Mouse (Mus musculus) megakaryocyte, adult 5-6 weeks (primary cell): Measurements from ENCODE around the gene Stac3. TPM values are rescaled to one million over a fixed set of nuclear protein-coding genes. Genes with fewer than 3 reads are reported as not detected.

Experiments
- ATAC-seq: 2 replicates; pipeline ENCODE4 v1.8.0; 2016; ENCODE audit warnings: mild to moderate bottlenecking, inconsistent platforms; ENCODE audit not compliant: poor library complexity, severe bottlenecking
- total RNA-seq, 2 experiments: library from RNA; stranded (forward) in 1 of 2; stranded (reverse) in 1 of 2; fragments of 153-499, 151-499 nt in 1 of 2; fragments of 221-1000, 200-1000 nt in 1 of 2; gene quantifications; 2 replicates each; pipeline versions ENCODE4 v1.2.3 to v1.2.4; 2015 to 2017

The Stac3 gene
- total RNA-seq, 2 experiments from 2014 or later: 0.40 to 1.2 TPM

GRCm38 (mm10) chr10:127557397-127557796 lies 55.9 kb downstream of the Stac3 start:
- no peak for ATAC-seq

Other genes with a start within 250 kb of the Stac3 start
- gene Kif5a, start 238.3 kb upstream of the Stac3 start, total RNA-seq (2015): 0.85 and 0.93 TPM in 2 replicates
- 0.70 and 0.94 TPM in 2 replicates for gene Kif5a, start 238.3 kb upstream of the Stac3 start, total RNA-seq (2017)
- gene Dctn2, start 235.3 kb upstream of the Stac3 start, total RNA-seq (2015): 78.9 and 82.6 TPM in 2 replicates
- gene Dctn2, start 235.3 kb upstream of the Stac3 start, total RNA-seq (2017): 90.1 and 96.4 TPM in 2 replicates
- gene Mbd6, start 212.7 kb upstream of the Stac3 start, total RNA-seq (2015): 40.4 and 48.4 TPM in 2 replicates
- 5.6 and 8.9 TPM in 2 replicates for gene Mbd6, start 212.7 kb upstream of the Stac3 start, total RNA-seq (2017)
- 38.4 and 47.8 TPM in 2 replicates for gene Mars, start 189.9 kb upstream of the Stac3 start, total RNA-seq (2015)
- gene Mars, start 189.9 kb upstream of the Stac3 start, total RNA-seq (2017): 80.3 and 95.2 TPM in 2 replicates
- 135 and 138 TPM in 2 replicates for gene Arhgap9, start 179.7 kb upstream of the Stac3 start, total RNA-seq (2015)
- gene Arhgap9, start 179.7 kb upstream of the Stac3 start, total RNA-seq (2017): 96.8 and 108 TPM in 2 replicates
- not detected in 2 replicates for gene Gli1, start 159.7 kb upstream of the Stac3 start, total RNA-seq (2015)
- gene Gli1, start 159.7 kb upstream of the Stac3 start, total RNA-seq (2017): not detected in 2 replicates
- gene Inhbe, start 147.3 kb upstream of the Stac3 start, total RNA-seq (2015): not detected in 2 replicates
- gene Inhbe, start 147.3 kb upstream of the Stac3 start, total RNA-seq (2017): 0.04 TPM in 1 of 2 replicates, not detected in the other
- gene Inhbc, start 131.3 kb upstream of the Stac3 start, total RNA-seq (2015): not detected in 2 replicates
- gene Inhbc, start 131.3 kb upstream of the Stac3 start, total RNA-seq (2017): not detected in 2 replicates
- 87.2 and 101 TPM in 2 replicates for gene R3hdm2, start 121.4 kb upstream of the Stac3 start, total RNA-seq (2015)
- 30.6 and 41.3 TPM in 2 replicates for gene R3hdm2, start 121.4 kb upstream of the Stac3 start, total RNA-seq (2017)
- gene Ndufa4l2, start 13.3 kb downstream of the Stac3 start, total RNA-seq (2015): not detected in 2 replicates
- gene Ndufa4l2, start 13.3 kb downstream of the Stac3 start, total RNA-seq (2017): not detected in 2 replicates
- 31.3 and 31.9 TPM in 2 replicates for gene Shmt2, start 20.8 kb downstream of the Stac3 start, total RNA-seq (2015)
- gene Shmt2, start 20.8 kb downstream of the Stac3 start, total RNA-seq (2017): 27.8 and 33.1 TPM in 2 replicates
- gene Nxph4, start 32.9 kb downstream of the Stac3 start, total RNA-seq (2015): not detected in 2 replicates
- not detected in 2 replicates for gene Nxph4, start 32.9 kb downstream of the Stac3 start, total RNA-seq (2017)
- 85.5 and 104 TPM in 2 replicates for gene Lrp1, start 119.5 kb downstream of the Stac3 start, total RNA-seq (2015)
- gene Lrp1, start 119.5 kb downstream of the Stac3 start, total RNA-seq (2017): 62.4 and 72.2 TPM in 2 replicates
- 82.5 and 89.6 TPM in 2 replicates for gene Stat6, start 141.3 kb downstream of the Stac3 start, total RNA-seq (2015)
- gene Stat6, start 141.3 kb downstream of the Stac3 start, total RNA-seq (2017): 120 and 128 TPM in 2 replicates
- gene Nemp1, start 165.2 kb downstream of the Stac3 start, total RNA-seq (2015): 15.2 and 18.4 TPM in 2 replicates
- gene Nemp1, start 165.2 kb downstream of the Stac3 start, total RNA-seq (2017): 17.0 and 17.5 TPM in 2 replicates
- 2.0 and 2.6 TPM in 2 replicates for gene Nab2, start 166.9 kb downstream of the Stac3 start, total RNA-seq (2015)
- 2.3 and 2.4 TPM in 2 replicates for gene Nab2, start 166.9 kb downstream of the Stac3 start, total RNA-seq (2017)
- 0.16 TPM in 1 of 2 replicates, not detected in the other for gene Myo1a, start 203.5 kb downstream of the Stac3 start, total RNA-seq (2015)
- gene Myo1a, start 203.5 kb downstream of the Stac3 start, total RNA-seq (2017): 0.20 TPM in 1 of 2 replicates, not detected in the other
- gene Tac2, start 222.8 kb downstream of the Stac3 start, total RNA-seq (2015): 1.1 and 1.8 TPM in 2 replicates
- 0.37 and 0.51 TPM in 2 replicates for gene Tac2, start 222.8 kb downstream of the Stac3 start, total RNA-seq (2017)
- gene Zbtb39, start 237.9 kb downstream of the Stac3 start, total RNA-seq (2015): 3.3 and 5.1 TPM in 2 replicates
- 3.2 and 4.3 TPM in 2 replicates for gene Zbtb39, start 237.9 kb downstream of the Stac3 start, total RNA-seq (2017)